Mouse (Mus musculus) embryo, embryonic 11 days (tissue): ENCODE data around the gene Gm4707.
A peak's percentile ranks its signal among the peaks of the same experiment; 100 is the strongest.
"Not testable (repeated sequence)": the region's sequence is repeated elsewhere in the genome, so short reads cannot be mapped to it uniquely, and the experiment has no call there.

ENCODE experiments used
- DNase-seq: peaks from one replicate; pipeline ENCODE4 v3.0.0-alpha.2; 2015

Gm4707 gene

GRCm38 (mm10) chr17:71459818-71460217 lies at the start of gene Gm4707:
Gm4707 (minus strand) TSS chr17:71459918.
- DNase-seq = no peak

- no peak for DNase-seq
These were observed 47.1 kb upstream of the Gm4707 start for GRCm38 (mm10) chr17:71506832-71507231.

DNA sequence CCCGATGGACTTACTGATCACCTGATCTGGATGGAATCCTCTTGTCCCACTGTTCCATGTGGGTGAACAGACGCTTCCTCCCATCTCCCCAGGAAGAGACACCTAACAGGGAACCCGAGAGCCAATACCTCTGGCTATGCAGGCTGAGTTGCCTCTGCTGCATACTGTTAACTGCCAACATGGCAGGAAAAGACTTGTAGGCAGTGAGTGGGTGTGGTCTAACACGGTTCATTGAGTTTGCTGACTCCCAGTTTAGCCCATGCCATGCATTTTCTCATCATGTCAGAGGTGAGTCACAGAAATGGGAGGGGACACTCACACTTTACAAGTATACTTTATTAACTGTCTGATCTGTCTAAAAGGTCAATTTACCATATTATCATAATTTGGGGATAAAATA lies 36.1 kb upstream of the Gm4707 start:
- no peak for DNase-seq

- DNase-seq = no peak
These were observed 31.6 kb upstream of the Gm4707 start for GRCm38 (mm10) chr17:71491332-71491686.

- DNase-seq = no peak
These were observed 31.1 kb upstream of the Gm4707 start for GRCm38 (mm10) chr17:71490666-71491331.

DNA sequence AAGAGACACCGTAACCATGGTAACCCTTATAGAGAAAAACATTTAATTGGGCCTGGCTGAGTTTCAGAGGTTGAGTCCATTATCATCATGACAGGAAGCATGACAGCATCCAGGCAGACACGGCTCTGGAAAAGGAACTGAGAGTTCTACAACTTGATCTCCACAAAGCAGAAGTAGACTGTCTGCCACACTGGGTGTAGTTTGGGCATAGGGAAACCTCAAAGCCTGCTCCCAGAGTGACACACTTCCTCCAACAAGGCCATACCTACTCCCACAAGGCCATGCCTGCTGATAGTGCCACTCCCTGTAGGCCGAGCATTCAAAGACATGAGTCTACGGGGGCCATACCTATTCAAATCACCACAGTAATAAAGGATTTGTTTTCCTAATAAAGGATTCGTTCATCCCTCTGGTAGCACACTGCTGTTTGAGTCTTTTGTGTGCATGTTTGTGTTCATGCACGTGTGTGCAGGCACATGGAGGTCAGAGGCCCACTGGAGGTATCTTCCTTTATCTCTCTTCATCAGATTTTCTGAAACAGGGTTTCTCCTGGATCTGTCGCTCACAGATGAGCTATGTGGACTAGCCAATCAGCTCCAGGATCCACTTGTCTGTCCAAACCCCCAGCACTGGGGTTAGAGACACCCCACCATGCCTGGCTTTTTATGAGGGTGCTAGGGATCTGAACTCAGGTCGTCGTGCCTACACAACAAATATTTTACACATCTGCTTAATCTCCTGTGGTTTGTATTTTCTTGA lies 30.2 kb upstream of the Gm4707 start:
- no peak for DNase-seq

DNA sequence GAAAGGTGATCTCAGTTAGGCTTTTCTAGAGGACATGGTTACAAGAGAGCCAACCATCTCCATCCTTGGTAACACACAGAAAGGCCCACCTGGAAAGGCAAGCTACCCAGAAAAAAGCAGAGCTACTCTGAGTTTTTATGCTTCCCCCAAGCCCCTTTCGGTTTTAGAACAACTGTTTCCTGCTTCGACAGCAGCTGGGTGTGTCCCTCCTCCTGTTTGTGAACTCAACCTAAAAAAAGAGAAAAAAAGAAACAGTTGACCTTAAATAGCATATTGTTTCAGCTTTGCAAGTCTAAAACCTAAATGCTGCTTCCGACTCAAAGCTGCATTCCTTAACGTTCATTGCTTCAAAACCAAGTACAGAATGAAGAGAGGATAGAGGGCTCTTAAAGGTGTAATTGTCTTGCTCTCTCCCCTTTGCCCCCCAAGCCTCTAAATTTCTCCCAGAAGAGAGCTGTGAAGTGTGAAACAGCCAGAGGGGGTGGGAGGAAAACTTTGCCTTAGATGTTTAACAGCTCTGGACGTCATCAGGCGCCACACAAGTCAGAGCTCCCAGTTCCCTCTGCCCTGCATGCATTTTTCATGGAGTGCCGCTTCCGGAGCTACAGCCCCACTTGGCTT lies 26.6 kb upstream of the Gm4707 start:
- peak; percentile 15 for DNase-seq

DNA sequence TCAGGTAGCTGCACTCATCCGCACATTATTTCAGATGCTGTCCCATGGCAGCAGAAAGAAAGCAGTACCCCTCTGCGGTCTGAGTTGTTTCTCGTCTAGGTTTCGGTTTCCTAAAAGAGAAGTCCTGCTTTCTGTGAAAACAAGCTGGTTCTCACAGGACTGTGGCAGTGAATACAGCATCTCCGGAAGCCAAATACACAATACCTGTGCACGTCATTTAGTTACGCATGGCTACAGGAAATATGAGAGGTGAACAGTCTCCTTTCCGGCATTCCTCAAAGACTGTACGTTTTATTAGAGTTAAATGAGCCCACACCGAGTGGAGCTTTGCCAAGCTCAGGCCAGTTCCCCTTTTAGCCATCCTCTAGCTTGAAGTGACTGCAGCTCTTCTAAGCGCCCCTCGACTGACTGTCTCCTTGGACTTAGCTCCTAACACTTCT lies 26.1 kb upstream of the Gm4707 start:
- DNase-seq = no peak

- DNase-seq = no peak
These were observed 25.0 kb upstream of the Gm4707 start for GRCm38 (mm10) chr17:71484711-71485110.

DNA sequence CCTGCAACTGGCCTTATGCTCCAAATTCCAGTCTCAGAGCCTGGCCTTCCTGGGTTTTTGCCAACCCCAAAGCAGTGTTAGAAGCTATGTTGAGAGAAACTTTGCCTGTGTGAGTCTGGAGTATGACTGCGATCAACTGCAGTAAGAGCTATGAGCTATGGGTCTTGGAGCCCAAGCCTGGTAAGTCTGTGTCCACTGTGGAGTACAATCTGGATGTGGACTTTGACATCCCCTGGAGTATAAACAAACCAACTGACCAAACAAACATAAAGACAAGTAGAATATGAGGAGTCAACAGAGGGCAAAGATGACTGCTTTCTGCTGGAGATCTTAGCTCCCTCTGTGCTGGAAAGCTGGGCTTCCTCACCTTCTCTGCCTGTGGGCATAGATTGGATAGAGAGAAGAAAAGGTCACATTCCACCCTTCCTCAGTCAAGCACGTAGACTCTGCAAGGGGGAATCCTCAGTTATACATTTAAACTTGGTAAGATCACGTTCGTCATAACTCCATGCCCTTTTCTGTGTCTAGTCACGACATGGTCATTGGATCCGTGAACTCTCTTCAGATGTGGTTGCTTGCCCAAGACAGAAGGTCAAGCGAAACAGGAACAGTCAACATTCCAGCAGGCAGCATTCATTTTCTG lies 23.8 kb upstream of the Gm4707 start:
- DNase-seq = no peak

GRCm38 (mm10) chr17:71479381-71479901 lies 19.7 kb upstream of the Gm4707 start:
- DNase-seq = no peak

GRCm38 (mm10) chr17:71477481-71477880 lies 17.8 kb upstream of the Gm4707 start:
- DNase-seq = no peak

DNA sequence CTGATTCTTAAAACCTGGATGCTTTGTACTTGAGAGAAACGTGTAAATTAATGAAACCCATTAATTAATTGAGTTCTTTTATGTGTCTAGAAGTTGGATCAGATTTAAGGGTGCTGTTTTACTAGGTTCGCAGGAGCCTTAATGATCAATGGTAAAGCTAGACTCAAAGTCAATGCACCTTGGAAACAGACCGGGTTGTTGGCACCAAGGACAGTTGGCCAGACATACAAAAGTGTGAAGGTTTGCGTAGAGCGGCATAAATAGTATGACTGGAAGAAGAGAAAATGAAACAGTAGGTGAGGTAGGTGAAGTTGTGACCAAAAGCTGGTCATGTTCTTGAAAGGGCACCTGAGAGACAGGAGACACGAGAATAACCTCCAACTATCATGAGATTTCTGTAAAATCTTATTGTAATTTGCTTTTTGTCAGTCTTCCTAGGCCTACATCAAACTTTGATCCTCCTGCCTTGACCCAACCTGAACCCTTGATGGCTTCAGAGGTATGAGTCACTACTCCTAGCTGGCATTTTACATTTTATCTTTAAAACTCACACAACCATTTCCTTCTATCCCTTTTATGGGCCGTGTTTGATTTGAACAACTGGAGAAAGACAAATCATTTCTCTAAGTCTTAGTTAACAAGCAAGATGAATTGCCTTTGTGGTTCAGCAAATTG lies 16.8 kb upstream of the Gm4707 start:
- DNase-seq = no peak

DNA sequence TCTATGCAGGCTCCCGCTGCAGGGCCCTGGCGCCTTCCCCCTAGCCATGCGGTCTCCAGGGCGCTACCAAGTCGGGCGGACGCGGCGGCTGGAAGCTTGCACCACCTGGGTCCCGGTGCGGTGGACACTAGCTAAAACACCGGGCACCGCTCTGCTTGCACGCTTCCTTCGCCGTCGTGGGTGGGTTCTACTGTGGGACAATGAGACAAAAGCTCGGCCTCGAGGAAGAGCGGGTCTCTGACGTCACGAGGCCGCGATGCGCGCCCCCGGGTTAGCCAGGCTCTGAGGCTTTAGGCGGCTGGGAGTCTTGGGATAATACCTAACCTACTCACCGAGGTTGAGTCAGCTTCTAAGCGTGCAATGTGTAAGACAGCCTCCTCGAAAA lies 16.0 kb upstream of the Gm4707 start:
- DNase-seq = peak; percentile 90

GRCm38 (mm10) chr17:71474762-71475704 lies 15.3 kb upstream of the Gm4707 start, which contains the start of gene Smchd1:
Smchd1 (minus strand) TSS chr17:71475343.
- peak; percentile 95 for DNase-seq

DNA sequence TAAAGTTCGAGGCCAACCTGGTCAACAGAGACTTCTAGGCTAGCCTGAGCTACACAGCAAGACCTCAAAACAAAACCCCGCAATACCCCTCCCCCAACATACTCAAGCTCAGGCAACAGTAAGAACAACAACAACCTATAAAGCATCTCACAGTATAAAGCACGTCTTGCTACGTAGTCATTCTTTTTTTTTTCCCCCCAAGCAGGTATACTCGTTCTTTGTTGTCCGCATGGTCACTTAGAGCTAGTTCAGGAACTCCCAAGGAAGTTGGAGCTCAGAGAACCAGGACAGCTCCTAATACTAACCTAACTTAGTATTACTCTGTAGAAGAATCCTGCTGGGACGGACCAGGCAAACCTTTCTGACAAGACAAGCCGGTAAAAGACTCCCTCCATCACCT lies 14.4 kb upstream of the Gm4707 start:
- peak; percentile 17 for DNase-seq

- DNase-seq = no peak
These were observed 11.5 kb upstream of the Gm4707 start for GRCm38 (mm10) chr17:71471261-71471660.

GRCm38 (mm10) chr17:71460312-71460711 lies 594 bp upstream of the Gm4707 start:
- DNase-seq = no peak

- not testable (repeated sequence) for DNase-seq
These were observed 2.4 kb downstream of the Gm4707 start for GRCm38 (mm10) chr17:71457361-71457760.

DNA sequence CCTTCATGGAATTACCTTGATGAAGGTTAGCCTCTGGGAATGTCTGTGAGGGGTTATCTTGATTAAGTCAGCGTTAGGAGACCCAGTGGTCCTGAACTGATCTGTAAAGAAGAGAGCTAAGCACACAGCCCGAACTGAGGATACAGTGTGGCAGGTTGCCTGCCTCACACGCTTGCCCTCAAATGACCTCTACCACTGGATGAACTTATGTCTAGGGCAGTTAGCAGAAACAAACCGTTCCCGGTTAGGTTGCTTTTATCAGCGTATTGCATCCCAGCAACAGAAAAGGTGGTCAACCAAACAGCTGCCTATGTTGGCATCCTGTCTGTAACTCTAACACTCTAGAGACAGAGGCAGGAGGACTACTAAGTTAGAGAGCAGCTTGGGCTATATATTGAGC lies 14.5 kb downstream of the Gm4707 start:
- no peak for DNase-seq

DNA sequence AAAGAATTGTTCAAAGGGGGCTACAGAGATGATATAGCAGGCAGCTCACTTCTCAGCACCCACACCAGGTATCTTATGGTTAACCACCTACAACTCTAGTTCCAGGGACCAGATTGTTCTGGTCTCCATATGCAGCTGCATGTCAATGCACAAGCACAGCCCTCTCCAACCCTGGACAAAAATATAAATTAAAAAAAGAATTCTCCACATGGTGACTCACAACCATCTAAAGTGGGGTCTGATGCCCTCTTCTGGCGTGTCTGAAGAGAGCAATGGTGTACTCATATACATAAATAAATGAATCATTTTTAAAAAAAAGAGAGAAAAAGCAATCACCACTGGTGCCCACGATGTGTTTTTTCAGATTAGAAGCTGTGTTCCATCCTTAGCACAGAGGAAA lies 15.0 kb downstream of the Gm4707 start:
- no peak for DNase-seq

DNA sequence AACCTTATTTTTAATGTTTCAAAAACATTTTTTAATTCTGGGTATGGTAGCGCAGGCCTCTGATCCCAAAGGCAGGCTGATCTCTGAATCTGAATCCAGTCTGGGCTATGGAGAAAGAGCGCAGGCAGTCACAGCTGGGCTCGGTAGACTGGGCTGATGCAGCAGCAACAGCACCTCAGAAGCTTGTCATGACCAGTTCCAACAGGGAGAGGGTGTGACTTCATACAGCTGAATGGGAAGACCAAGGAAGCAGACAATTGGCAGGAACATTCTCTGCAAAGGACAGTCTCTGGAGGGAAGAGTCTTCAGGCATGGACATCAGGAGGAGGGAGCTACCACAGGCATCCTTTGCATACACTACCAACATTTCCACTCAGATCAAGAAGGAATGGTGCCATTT lies 15.6 kb downstream of the Gm4707 start:
- DNase-seq = no peak
